Mouse (Mus musculus) embryonic stem cell, embryonic (primary cell): ENCODE measurements at regions not wholly inside any gene's neighbourhood (a gene's known extent, or its start where the extent isn't known, plus 50 kb on each side); places are given as distances from the start of the nearest gene placed in this dataset.
"Not testable (repeated sequence)": the region's sequence is repeated elsewhere in the genome, so short reads cannot be mapped to it uniquely, and the experiment has no call there.

ENCODE experiments used
- CTCF ChIA-PET, 4 experiments: fragments of 300-600 bp in 2 of 4; fragments of 350-600 bp in 2 of 4; sonication (Branson Sonifier 250); formaldehyde crosslinking; loops; one replicate each; lab custom pipeline; 2022; ENCODE audit warnings: inconsistent platforms in 2 of 4; lab: Charles Lee
- POLR2A ChIA-PET, 4 experiments: fragments of 300-600 bp in 2 of 4; fragments of 350-600 bp in 2 of 4; sonication (Branson Sonifier 250); formaldehyde crosslinking; loops; one replicate each; lab custom pipeline; 2022; ENCODE audit warnings: antibody characterized with exemption in 4 of 4, inconsistent platforms in 1 of 4; lab: Charles Lee

DNA sequence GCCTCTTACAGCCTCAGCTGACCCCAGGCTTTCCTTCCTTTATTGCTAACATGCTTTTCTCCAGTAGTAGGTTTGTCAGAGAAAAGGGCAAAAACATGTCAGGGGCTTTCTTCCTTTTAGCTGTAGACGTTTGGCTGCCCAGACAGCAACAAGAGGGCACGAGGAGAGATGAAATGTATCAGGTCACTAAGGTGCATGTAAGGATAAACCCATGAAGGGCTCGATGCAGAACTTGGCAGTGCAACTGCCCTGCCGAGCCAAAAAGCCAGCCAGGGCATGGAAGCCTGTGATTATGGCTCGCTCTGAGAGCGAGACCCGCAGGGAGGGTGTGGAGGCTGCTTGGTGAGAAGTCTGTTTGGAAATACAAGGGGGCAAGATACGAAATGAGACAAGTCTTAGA, 137.9 kb upstream of the Mpdz start:
- CTCF ChIA-PET, result no interaction called here
- POLR2A ChIA-PET, result interaction anchor here in 1 of 4 experiments (0.7 kb wide), 1 partner anchor 8 kb away, joined by 4 read pairs; no protein-coding TSS in a partner anchor

DNA sequence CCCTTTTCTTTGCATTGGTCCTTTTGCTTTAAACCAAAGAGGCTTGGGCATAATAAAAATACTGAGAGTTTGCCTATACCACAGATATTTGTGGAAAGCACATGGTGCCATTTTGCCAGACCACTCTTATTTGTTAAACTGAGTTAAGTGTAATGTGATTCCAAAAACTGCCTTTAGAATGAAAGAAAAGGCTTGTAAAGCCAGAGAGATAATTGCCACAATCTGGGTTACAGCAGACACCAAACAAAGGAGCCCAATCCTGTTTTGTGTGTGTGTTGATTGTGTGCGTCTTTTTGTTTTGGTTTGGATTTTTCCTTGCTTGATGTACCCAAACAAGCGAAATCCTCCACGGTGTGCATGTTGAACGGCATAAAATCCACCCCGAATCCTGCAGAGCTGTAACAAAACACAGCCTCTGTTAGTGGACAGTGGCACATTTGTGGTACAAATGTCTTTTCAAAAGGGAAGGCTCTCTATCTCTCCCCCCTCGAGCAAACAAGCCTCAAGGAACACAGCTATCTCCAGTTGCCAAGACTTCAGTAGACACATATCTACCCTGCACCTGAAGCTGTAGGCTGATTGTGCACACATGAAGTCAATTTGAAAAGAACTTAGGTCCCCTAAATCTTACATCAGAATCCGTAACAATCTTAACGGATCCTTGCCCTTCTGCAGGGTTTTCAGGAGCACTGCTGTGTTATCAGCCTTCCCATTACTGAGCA, 136.9 kb upstream of the Mpdz start:
- ChIA-PET POLR2A (no interaction called here), CTCF (no interaction called here)

DNA sequence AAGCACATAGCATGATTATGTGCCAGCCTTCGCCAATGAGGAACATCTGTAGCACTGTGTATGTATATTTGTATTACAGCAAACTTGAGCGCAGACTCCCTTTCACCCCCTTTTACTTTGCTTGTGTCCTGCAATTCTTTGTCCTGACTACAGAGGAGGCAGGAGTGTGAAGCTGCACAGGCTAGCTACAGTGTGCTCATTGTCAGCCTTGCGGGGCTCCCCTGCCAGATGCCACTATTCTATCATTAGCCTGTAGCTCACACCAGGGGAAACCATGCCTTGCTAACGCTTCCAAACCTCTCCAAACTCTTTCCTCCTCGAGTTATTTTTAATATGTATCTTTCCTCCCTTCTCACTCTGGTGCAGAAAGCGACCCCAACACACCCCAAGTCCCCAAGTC, 136.4 kb upstream of the Mpdz start:
- CTCF ChIA-PET, result no interaction called here
- POLR2A ChIA-PET, result no interaction called here

DNA sequence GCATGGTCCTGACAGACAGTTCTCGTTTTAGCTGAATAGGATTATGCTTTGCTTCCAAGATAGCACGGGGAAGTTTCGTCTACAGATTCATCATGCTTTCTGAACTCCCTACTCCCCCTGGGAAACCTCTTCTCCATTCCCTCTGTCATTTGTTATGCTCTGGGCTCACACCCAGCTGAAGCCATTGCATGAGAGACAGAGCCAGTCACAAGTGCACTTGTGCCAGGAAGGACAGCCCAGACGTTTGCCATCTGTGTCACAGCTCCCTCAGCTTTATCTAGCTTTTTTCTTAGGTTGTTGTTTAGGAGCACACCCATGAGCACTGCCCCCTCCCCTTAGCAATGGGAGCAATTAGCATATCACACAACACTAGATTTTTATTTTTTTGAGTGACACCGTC, 131.2 kb upstream of the Mpdz start:
- POLR2A ChIA-PET, result no interaction called here
- CTCF ChIA-PET, result no interaction called here

DNA sequence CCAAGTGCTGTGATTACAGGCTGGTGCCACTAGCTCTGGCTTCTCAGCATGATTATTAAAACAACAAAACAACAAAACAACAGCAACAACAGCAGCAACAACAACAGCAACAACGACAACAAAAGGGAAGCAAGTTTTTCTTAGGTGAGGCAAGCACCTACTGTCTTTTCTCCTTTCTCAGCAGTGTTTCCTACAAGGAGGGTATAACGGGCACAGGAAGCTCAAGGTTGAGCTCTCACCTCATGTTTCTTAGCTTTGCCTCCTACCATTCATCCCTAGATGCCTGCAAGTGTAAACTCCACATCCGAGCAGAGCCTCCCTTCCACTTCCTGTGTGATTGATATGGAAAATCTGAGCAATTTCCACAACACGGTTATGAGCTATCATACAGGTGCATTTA, 128.1 kb upstream of the Mpdz start:
- CTCF ChIA-PET, result no interaction called here
- POLR2A ChIA-PET, result interaction anchor here in 1 of 4 experiments (0.6 kb wide), 1 partner anchor 1955 kb away, joined by 4 read pairs; the partner anchor contains the start of gene Ccdc171

DNA sequence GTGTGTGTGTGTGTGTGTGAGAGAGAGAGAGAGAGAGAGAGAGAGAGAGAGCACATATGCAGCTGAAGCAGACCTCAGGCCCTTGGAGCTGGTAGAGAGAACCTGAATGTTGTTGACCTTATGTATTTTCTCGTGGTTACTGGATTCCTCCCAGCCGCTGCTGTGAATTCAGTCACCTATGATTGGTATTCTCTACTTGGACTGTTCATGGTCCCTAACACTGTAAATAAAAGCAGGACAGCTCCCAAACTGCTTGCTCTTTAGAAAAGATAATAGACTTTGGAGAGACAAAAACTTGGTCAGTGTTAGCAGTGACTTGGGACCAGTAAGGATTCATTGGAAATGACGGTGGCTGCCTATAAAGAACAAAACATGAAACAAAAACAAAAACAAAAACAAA, 126.9 kb upstream of the Mpdz start:
- ChIA-PET POLR2A (interaction anchor here in 1 of 4 experiments (0.7 kb wide), 1 partner anchor 409 kb away, joined by 5 read pairs; no protein-coding TSS in a partner anchor), CTCF (no interaction called here)

DNA sequence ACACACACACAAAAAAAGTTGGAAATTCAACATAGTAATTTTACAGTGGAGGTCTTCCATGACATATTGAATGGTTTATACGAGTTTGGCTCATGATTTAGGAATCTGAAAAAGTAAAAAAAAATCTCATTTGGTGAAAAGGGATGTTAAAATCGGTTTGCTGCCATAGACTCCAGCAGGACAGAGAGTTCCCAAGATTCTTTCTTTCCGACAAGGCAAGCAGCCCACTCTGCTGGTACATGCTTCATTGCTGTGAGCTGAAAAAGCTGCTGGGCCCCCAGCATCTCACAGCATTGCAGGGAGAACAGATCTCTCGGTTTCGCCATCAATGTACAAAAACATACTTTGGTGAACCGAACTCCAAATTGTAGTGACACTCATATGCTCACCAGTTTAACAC, 125.8 kb upstream of the Mpdz start:
- ChIA-PET POLR2A (no interaction called here), CTCF (no interaction called here)

DNA sequence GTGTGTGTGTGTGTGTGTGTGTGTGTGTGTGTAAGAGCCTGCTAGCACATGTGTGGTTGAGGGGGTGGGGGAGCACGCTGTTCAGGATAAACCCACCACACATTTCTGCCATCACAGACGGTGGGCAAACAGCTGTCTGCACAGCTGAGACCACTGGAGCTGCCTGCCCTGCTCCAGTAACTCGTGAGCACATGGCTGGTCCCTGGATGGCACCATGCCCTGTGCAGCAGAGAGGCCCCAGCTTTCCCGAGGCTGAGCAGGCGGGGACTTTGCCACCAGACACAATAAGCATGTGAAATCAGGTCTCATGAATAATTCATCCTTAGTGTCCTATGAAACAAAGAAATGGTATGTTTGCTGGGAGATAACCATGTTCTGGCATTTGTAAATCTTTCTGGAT, 125.3 kb upstream of the Mpdz start:
- ChIA-PET POLR2A (no interaction called here), CTCF (no interaction called here)

DNA sequence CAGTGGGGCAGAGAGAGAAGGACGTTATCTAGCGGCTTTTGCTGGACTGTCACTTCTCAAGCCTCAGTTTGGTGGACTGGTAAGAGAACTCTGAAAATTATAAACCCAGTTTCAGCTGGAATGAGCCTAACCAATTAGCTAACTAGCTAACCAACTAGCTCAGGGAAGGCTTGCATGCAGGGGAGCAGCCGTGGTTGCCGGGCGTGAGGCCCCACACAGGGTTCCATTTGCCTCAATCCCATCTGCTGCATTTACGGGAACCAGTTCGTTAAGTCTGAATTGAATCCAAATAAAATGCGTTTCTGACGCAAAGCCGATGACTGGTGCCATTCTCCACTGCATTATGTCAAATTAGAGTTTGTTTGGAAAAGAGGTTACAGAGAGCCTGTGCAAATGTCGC, 123.9 kb upstream of the Mpdz start:
- ChIA-PET CTCF (interaction anchor here in 1 of 4 experiments (0.8 kb wide), 1 partner anchor 35 kb away, joined by 3 read pairs; no protein-coding TSS in a partner anchor), POLR2A (no interaction called here)

DNA sequence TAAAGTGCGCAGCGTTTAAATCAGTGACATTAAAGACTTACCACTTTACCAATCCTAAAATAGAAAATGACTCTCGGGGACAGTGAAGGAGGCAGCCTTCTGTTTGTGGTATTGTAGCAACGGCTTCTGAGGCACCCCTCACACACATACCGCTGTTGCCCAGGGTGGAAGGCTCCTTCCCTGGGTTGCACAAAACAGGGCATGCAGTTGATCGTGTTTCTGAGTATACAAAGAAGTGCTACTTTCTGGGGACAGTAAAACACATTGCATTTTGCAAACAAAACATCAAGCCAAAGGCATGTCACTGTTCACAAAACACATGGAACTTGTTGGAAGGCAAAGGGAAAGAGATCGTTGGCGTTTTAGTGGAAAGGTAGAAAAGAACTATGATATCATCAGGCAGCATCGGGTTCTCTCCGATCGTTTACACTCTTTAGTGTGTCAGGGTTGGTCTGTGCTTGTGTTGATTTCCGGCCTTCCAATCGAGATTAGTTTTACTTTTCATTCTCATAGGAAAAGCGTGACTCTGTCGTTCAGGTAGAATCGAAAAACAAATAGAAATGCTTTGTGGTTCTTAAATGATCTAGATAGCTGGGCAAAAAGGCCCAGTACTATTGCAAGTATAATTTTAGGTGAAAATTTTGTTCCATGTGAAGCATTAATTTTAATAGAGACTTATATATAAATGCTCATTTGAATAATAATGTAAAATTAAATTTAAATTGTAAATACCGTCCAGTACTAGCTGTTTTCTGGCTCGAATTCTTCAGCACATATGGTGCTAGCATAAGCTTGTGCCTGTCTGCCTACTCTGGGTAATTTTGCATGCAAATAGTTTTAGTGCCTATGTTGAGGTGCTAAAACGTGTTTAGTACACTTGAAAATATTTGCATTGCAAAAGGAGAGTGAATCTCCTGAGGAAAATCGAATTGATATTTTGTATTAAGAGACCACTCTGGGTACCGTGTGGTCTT, 123.1 kb upstream of the Mpdz start:
- ChIA-PET CTCF (interaction anchor here in 1 of 4 experiments (0.8 kb wide), 1 partner anchor 36 kb away, joined by 3 read pairs; no protein-coding TSS in a partner anchor), POLR2A (no interaction called here)

DNA sequence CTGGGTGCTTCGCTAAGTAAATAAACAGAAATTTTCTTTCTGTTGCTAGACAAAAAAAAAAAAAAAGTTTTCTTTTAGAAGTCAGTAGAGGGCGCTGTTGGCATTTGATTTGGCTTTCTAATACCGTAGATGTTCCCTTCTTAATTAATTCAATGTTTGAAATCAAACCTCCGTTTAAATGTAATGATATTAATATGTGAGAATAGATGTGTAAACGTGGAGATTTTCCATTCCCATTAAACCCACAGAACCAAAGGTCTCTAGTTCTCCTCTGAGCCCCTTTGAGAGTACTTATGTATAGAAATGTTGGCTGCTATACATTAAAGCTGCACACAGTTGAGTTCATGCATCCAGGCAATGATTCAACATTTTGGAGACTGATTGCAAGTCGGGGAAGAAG, 121.8 kb upstream of the Mpdz start:
- ChIA-PET CTCF (interaction anchor here in 1 of 4 experiments (0.7 kb wide), 1 partner anchor 386 kb away, joined by 4 read pairs; no protein-coding TSS in a partner anchor), POLR2A (no interaction called here)

DNA sequence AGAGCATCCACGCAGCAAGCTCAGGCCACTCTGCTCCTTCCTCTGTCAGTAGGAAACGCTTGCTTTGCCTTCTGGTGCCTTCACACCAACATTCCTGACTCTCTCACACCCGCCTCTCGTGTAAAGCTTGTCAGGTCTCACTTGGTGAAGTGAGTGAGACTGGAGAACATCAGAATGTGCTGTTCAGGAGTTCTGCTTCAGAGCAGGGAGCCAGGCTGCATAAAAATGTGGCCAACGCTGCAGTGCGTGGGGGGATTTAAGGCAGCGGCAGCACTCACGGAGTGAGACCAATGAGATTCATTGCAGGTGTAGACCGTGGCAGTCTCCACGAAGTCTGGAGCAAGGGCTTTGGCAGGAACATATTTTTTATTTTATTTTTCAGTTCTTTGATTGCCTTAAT, 121.0 kb upstream of the Mpdz start:
- CTCF ChIA-PET, result interaction anchor here in 1 of 4 experiments (0.6 kb wide), 1 partner anchor 447 kb away, joined by 5 read pairs; no protein-coding TSS in a partner anchor
- POLR2A ChIA-PET, result no interaction called here

DNA sequence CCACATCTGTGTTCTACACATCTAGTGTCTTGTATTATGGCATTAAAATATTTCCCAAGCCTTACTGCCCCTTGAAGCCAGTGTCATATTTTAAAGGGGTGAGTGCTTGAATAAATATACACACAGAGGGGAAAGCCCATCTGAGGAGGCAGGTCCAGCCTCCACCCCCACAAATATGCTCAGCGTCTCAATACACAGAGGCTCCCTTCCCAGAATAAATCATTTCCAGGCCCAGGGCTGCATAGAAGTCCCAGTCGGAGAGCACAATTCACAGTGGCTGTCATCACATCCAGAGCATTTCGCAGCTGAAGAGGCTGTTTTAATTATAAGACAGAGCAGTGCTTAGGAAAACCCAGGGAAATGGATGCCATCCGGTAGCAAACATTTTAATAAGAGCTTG, 118.8 kb upstream of the Mpdz start:
- POLR2A ChIA-PET, result no interaction called here
- CTCF ChIA-PET, result no interaction called here

DNA sequence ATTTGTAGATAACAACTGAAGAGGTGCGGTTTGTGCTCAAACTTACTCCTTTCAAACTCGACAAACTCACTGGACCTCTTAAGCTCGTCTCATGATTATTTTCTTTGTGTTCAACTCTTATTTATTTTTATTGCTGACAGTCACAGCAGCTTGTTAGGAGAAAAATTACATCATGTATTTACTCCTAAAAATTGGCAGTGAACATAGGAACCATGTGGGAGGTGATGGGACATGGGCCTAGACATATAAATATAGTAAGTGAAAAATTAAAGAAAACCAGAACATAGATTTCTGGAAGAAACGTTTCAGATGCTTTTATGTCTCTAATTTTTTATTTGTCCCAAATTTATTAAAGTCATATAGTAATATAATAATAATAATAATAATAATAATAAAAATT, 108.2 kb upstream of the Mpdz start:
- POLR2A ChIA-PET, result no interaction called here
- CTCF ChIA-PET, result no interaction called here

DNA sequence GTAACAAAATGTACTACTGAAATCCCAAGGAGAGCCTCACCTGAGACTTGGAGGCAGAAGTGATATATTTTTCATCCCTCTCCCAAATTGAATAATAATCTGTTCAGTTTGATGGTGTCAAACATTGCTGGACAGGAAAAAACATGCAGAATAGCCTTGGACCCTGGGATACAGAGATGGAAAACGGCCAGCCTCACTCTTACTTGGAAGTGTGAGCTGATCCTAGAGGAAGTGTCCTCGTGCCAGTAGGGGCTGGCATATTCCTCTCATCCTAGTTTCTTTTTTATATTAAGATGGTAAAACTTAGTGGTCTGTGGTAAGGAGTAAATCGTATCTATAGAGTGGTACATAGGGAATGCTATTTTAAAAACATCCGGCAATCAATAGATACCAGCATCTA, 107.6 kb upstream of the Mpdz start:
- ChIA-PET POLR2A (no interaction called here), CTCF (interaction anchor here in 1 of 4 experiments (0.5 kb wide), 1 partner anchor 196 kb away, joined by 12 read pairs; no protein-coding TSS in a partner anchor)

DNA sequence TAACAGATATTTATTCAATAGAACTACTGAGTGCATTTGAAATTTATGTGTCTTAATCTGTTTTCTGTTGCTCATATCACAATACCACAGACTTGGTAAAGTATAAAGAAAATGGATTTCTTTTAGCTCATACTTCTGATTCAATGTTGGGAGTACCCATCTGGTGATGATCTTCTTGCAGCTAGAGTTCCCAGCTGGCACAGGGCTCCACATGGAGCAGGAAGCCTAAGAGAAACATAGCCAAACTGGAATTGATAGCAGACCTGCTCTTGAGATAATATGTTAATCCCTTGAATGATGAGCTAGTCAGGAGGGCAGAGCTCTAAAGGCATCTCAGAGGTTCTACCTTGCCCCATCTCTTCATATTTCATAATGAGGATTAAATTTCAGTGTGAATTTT, 97.9 kb upstream of the Mpdz start:
- POLR2A ChIA-PET, result no interaction called here
- CTCF ChIA-PET, result interaction anchor here in 1 of 4 experiments (0.6 kb wide), 1 partner anchor 36 kb away, joined by 3 read pairs; no protein-coding TSS in a partner anchor

DNA sequence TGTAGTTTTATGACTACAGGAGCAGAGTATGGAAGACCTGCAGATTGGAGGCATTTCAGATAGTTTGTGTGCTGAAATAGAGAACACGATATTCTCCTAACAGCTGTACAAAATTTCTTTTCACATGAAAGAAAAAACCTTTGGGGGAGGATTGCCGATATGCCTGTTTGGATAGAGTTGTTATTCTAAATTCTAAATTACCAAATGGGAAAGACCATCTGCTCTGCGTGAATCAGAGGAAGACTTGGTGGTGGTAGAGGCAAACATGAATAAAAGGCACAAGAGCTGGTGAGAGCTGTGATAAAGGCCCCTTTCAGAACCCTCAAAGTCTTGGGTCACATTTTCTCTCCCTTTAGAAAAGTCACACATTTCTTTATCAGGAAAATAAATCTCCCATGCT, 96.9 kb upstream of the Mpdz start:
- CTCF ChIA-PET, result no interaction called here

DNA sequence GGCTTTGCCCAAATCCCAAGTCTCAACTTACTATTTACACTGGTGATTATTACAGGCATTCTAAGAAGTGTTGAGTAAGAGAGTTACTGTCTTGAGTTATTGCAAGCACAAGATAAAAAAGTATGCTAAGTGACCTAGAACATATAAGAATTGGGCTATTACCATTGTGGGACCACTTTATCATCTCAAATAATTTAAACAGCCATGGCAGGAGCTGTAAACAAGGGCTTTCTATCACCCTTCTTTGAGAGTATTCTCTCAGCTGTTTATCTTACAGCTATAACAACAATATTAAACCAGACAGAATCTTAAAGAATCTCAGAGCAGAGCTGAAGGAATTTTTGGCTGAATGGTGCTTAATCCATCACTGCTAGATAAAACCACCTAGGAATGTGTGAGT, 94.2 kb upstream of the Mpdz start:
- CTCF ChIA-PET, result no interaction called here
- POLR2A ChIA-PET, result no interaction called here

More for the DNA sequence above, 96.9 kb upstream of the Mpdz start:
- POLR2A ChIA-PET, result no interaction called here

DNA sequence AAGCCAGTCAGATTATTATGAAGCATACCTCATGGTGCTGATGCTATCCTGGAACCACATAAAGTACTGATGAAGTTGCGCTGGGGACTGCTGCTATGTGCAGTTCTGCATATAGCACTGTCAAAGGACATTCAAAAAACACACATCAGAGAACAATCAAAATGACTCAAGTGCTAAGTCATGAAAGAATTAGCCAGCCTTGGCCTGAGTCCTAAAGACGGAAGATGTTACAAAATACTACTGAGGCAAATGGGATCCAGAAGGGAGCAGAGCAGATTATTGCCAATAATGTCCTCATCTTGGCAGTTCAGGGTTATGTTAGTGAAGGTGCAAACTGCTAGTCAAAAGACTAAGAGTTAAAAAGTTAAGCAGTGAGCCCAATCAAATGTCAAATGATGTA, 87.9 kb upstream of the Mpdz start:
- CTCF ChIA-PET, result no interaction called here
- POLR2A ChIA-PET, result no interaction called here

DNA sequence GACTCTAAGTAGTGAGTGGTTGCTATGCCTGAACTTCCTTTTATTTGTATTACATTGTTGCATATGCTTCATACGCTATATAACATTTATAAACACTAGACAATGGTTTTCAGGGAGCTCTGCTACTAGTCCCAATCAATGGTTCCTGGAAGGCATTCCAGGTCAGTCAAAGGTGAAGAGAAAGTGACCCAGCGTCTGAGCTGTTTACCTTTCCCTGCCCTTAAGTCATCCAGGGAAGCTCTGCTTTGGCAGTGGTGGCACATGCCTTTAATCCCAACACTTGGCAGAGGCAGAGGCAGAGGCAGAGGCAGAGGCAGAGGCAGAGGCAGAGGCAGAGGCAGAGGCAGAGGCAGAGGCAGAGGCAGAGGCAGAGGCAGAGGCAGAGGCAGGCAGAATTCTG, 76.5 kb upstream of the Mpdz start:
- CTCF ChIA-PET, POLR2A ChIA-PET: not testable (repeated sequence)
